Mouse (Mus musculus) hematopoietic stem cell, adult 5-6 weeks (primary cell): Measurements from ENCODE around the gene Mef2a. TPM values are rescaled to one million over a fixed set of nuclear protein-coding genes. Genes with fewer than 3 reads are reported as not detected.

Source experiments
- ATAC-seq, 2 experiments: fragments of 125-278 bp in 1 of 2; replicated peaks in 1 of 2; 2 replicates each; pipeline ENCODE4 v1.8.0; 2016 to 2017; ENCODE audit warnings: inconsistent platforms in 2 of 2, mild to moderate bottlenecking in 2 of 2, moderate number of reproducible peaks in 2 of 2, low read depth in 1 of 2, moderate TSS enrichment in 1 of 2; ENCODE audit not compliant: low FRiP score in 2 of 2, poor library complexity in 2 of 2, severe bottlenecking in 2 of 2, insufficient read depth in 1 of 2, low TSS enrichment in 1 of 2
- total RNA-seq: library from RNA; stranded (forward); fragments of 172-1452, 232-1000 nt; gene quantifications from 2 replicates; pipeline ENCODE4 v1.2.3, GENCODE M21; 2017

Gene Mef2a
- total RNA-seq, 1 experiment from 2014 or later: 48.7 TPM

- peak; percentile 61 to 76 for ATAC-seq
Observed at GRCm38 (mm10) chr7:67228891-67229602, 143.6 kb downstream of the Mef2a start.

GRCm38 (mm10) chr7:67228390-67228789 is 144.3 kb downstream of the Mef2a start:
- no peak for ATAC-seq

DNA sequence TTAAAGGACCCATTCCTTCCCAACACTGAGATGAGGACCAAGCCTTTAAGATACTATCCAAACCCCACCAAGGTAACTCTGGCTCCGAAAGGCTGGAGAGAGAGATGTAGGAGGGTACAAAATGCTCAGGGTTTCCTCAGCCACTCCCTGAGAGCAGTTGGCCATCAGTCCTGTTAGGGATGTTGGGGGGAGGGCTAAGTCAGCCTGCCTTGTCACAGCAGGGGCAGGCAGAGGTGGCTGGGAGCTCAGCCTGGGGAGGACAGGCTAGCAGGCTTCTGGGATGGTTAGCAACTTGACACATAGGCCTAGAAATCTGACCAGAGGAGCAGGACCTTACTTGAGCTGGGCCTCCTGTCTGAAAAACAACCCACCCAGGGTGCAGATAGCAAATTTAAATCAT is 145.1 kb downstream of the Mef2a start:
- no peak for ATAC-seq

- no peak for ATAC-seq
Observed at GRCm38 (mm10) chr7:67225943-67226625, 146.6 kb downstream of the Mef2a start.

GRCm38 (mm10) chr7:67222220-67222862 is 150.3 kb downstream of the Mef2a start, which contains the start of gene Lysmd4:
Gene Lysmd4 (plus strand): TSS chr7:67222544.
- peak; percentile 94 to 97 for ATAC-seq

DNA sequence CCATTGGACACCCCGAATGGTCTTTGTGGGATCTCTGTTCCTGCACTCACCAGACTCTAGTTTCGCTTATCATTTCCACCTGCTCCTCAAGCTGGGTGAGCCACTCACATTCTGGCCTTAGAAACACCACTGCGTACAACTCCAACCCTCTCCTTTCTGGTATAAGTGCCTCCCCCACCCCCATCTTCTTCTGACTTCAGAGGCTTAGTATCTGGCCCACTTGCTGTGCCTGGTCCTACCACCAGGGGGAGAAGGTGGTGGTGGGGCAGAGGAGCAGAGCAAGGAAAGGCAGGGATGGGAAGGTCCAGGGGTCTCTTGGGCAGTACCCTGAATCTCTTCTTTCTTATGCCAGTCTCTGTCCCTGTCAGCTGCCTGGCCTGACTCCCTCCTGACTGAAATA is 155.6 kb downstream of the Mef2a start:
- ATAC-seq: peak; percentile 64 to 85; a peak in 3 of 4 replicates

DNA sequence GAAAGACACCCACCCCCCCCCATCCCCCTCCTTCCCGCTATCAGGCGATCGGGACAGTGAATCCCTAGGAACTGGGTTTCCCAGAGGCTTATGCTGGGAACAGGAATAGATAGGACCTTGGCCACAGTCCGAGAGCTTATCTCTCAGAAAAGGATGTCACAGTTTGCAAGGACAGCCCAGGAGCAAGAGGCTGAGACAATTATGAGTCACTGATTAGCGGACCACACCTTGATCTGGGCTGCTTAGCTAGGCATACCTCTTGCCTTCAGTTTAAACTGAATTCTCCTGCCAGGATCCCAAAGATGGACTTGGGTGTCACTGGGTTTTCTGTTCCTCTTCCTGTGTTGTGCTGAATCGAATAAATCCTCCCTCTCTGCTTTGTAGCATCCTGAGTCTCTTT is 156.3 kb downstream of the Mef2a start:
- ATAC-seq: no peak

- no peak for ATAC-seq
Observed at GRCm38 (mm10) chr7:67213589-67213988, 159.1 kb downstream of the Mef2a start.

DNA sequence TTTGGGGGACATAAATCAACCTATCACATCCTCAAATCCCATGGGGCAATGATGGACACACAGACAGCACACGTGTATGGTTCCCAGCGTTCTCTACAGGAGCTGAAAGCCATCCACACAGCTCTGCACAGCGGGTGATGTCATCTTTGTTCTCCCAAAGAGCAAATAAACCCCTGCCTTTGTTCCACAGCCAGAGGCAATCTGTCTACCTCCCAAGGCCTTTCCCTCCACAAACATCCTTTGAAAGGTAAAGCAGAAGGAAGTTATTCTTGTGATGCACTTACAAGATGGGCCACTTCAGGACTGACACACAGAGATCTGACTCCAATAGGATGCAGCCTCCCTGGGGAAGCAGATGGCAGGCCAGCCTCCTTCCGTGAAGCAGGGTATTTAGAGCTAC is 160.7 kb downstream of the Mef2a start:
- no peak for ATAC-seq

DNA sequence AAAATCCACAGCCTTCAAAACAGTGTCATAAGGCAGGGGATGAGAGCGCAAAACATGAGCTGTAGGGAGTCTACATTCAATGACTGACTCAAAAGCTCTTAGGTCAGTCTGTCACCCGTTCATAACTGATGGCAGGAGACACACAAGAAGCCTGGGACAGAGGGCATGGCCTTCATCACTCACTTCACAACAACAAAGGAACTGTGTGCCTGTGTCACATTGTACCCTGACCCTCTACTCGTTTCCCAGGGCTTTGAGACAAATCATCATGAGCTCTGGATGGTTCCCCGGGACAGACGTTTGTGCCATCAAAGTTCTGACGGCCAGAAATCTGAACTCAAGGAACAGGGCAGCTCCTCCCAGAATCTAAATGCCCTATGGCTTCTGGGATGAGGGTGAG is 161.3 kb downstream of the Mef2a start:
- ATAC-seq: no peak

DNA sequence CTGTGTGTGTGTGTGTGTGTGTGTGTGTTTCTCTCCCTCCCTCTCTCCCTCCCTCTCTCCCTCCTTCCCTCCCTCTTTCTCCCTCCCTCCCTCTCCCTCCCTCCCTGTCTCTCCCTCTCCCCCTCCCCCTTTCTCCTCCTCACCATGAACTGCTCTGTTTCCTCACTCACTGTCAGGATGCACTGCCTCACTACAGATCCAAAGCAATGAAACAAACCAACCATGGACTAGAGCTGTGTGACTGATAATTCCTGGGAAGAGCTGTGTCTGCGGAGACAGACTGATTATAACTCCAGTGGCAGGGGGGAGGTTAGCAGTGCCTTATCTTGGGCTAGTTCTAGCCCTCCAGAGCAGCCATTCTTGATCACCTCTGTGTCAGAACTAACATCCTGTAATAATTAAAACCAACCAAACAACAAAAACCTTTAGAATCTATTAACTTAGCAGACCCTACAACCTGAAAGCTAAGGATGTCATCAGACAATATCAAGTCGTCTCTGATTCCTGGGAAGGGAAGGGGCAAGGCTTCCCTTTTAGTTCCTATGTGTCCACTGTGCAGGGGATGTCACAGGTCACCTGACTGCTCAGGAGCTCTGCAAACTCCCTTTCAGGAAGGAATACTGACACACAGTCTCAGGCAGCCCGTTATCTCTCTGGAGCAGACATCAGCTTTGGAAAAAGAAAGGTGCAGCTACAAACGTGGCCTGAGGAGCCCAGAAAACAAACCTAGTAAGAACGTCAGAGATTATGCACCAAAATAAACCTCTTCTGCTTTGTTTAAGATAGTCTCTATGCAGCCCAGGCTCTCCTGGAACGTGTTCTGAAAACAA is 162.4 kb downstream of the Mef2a start:
- ATAC-seq: no peak; a peak in 1 of 4 replicates

- no peak for ATAC-seq
Observed at GRCm38 (mm10) chr7:67208317-67208716, 164.3 kb downstream of the Mef2a start.

DNA sequence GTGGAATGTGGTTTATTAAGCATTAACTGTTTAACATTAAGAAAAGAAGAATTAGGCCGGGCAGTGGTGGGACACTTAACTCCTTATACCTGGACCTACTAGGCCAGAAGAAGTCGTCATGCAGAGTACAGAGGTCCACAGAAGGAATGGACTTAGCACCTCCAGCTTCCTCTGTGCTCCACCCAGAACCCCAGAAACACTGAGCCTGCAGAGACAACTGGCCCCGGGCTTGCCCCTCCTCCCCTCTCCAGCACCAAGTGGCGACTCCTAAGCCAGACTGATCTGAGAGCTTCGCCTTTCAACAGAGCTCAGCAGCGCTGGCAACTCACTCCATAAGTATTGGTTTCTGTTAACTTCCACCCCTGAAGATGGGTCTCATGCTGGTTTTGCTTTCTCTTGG is 165.0 kb downstream of the Mef2a start:
- no peak for ATAC-seq

DNA sequence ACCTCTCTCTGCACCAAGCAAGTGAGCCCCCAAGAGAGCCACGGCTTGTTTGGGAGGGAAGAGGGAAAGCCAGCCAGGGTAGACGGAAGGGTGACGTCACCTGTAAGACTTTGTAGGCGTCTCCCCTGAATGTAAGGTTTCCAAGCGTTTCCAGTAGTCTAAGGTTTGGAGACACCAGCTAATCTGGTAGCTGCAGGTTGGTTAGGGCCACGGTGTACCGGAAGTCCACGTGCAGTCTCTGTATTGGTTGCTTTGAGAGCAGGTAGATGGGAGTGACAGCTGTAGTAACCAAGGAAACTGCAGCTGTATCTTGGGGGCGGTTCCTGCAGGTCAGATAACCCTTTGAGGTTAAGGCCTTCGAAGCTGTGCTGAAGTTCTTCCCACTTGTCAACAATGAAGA is 166.2 kb downstream of the Mef2a start:
- ATAC-seq: no peak

GRCm38 (mm10) chr7:67205734-67206425 is 166.8 kb downstream of the Mef2a start:
- ATAC-seq: no peak

- no peak for ATAC-seq
Observed at GRCm38 (mm10) chr7:67203625-67204024, 169.0 kb downstream of the Mef2a start.

DNA sequence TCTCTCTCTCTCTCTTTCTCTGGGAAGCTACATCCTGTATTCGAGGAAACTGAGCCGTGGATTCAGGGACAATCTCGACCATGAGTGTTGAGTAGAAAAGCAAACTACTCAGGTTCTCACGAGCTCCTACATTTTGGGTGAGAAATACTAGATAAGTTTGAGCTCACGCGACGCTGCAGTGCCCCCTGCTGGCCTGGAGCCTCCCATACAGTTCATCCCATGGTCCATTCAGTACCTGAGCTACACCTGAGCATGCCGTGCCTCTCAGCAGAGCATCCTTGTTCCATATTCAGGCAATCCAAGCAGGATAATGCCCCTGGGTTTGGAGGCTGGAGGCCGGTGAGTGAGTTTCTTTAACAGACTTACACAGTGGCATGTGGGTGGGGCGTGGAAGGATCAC is 173.2 kb downstream of the Mef2a start:
- peak; percentile 85 to 87 for ATAC-seq
